Mouse (Mus musculus): ENCODE data around the gene Txk. TPM values are rescaled to one million over a fixed set of nuclear protein-coding genes. Genes with fewer than 3 reads are reported as not detected.

Txk gene
- polyA plus RNA-seq, 1 experiment from 2014 or later = 2.0 TPM

- Histone ChIP-seq H3K4me2 (ENCODE audit: low read depth, low read length) (no peak overlapping the region), H3K4me1 (ENCODE audit: control insufficient read depth, insufficient read depth, low read length) (no peaks in the 10 kb centered on the region), H3K27me3 (ENCODE audit: control insufficient read depth, insufficient read depth, low read length) (no peaks in the 10 kb centered on the region), H3K9ac (ENCODE audit: low read length) (no peak overlapping the region), H3K27ac (ENCODE audit: low read length) (no peak overlapping the region), H3K36me3 (ENCODE audit: control insufficient read depth, insufficient read depth) (no peaks in the 10 kb centered on the region), H3K9me3 (replicated peaks; ENCODE audit: control insufficient read depth, low read length) (no peaks in the 10 kb centered on the region), H3K4me3 (ENCODE audit: low read length) (no peak overlapping the region)
- WGBS = 27% methylated on average over 5 of the region's 5 CpGs
- ATAC-seq (replicated peaks; ENCODE audit: extremely low read depth, insufficient read depth, low FRiP score) = no peak
Observed at GRCm38 (mm10) chr5:72665281-72665680, 87.3 kb downstream of the Txk start.

- WGBS = 48% methylated on average over 3 of the region's 3 CpGs
- no peak for ATAC-seq (replicated peaks; ENCODE audit: extremely low read depth, insufficient read depth, low FRiP score)
- H3K9ac ChIP-seq (ENCODE audit: low read length) = no peak overlapping the region
- no peak overlapping the region for H3K4me3 ChIP-seq (ENCODE audit: low read length)
- H3K27me3 ChIP-seq (ENCODE audit: control insufficient read depth, insufficient read depth, low read length) = no peaks in the 10 kb centered on the region
- H3K36me3 ChIP-seq (ENCODE audit: control insufficient read depth, insufficient read depth) = no peaks in the 10 kb centered on the region
- H3K4me2 ChIP-seq (ENCODE audit: low read depth, low read length) = no peak overlapping the region
- no peaks in the 10 kb centered on the region for H3K4me1 ChIP-seq (ENCODE audit: control insufficient read depth, insufficient read depth, low read length)
- no peak overlapping the region for H3K27ac ChIP-seq (ENCODE audit: low read length)
- no peaks in the 10 kb centered on the region for H3K9me3 ChIP-seq (replicated peaks; ENCODE audit: control insufficient read depth, low read length)
Observed at GRCm38 (mm10) chr5:72664854-72665253, 87.7 kb downstream of the Txk start.

GRCm38 (mm10) chr5:72664126-72664525 lies 88.5 kb downstream of the Txk start:
- H3K27me3 ChIP-seq (ENCODE audit: control insufficient read depth, insufficient read depth, low read length) = no peaks in the 10 kb centered on the region
- no peaks in the 10 kb centered on the region for H3K9me3 ChIP-seq (replicated peaks; ENCODE audit: control insufficient read depth, low read length)
- WGBS = 87% methylated on average over 5 of the region's 5 CpGs
- no peak overlapping the region for H3K9ac ChIP-seq (ENCODE audit: low read length)
- no peak for ATAC-seq (replicated peaks; ENCODE audit: extremely low read depth, insufficient read depth, low FRiP score)
- H3K27ac ChIP-seq (ENCODE audit: low read length) = no peak overlapping the region
- H3K4me1 ChIP-seq (ENCODE audit: control insufficient read depth, insufficient read depth, low read length) = no peaks in the 10 kb centered on the region
- no peak overlapping the region for H3K4me3 ChIP-seq (ENCODE audit: low read length)
- no peaks in the 10 kb centered on the region for H3K36me3 ChIP-seq (ENCODE audit: control insufficient read depth, insufficient read depth)
- H3K4me2 ChIP-seq (ENCODE audit: low read depth, low read length) = no peak overlapping the region

- Histone ChIP-seq H3K27me3 (ENCODE audit: control insufficient read depth, insufficient read depth, low read length) (no peaks in the 10 kb centered on the region), H3K4me2 (ENCODE audit: low read depth, low read length) (no peak overlapping the region), H3K9ac (ENCODE audit: low read length) (no peak overlapping the region), H3K4me3 (ENCODE audit: low read length) (no peak overlapping the region), H3K4me1 (ENCODE audit: control insufficient read depth, insufficient read depth, low read length) (no peaks in the 10 kb centered on the region), H3K36me3 (ENCODE audit: control insufficient read depth, insufficient read depth) (no peaks in the 10 kb centered on the region), H3K27ac (ENCODE audit: low read length) (no peak overlapping the region), H3K9me3 (replicated peaks; ENCODE audit: control insufficient read depth, low read length) (no peaks in the 10 kb centered on the region)
- 54% methylated on average over 6 of the region's 6 CpGs for WGBS
- no peak for ATAC-seq (replicated peaks; ENCODE audit: extremely low read depth, insufficient read depth, low FRiP score)
Observed at GRCm38 (mm10) chr5:72661051-72661781, 91.4 kb downstream of the Txk start.

GRCm38 (mm10) chr5:72658375-72658774 lies 94.2 kb downstream of the Txk start:
- 81% methylated on average over 13 of the region's 13 CpGs for WGBS
- no peaks in the 10 kb centered on the region for H3K36me3 ChIP-seq (ENCODE audit: control insufficient read depth, insufficient read depth)
- no peak overlapping the region for H3K4me3 ChIP-seq (ENCODE audit: low read length)
- no peak for ATAC-seq (replicated peaks; ENCODE audit: extremely low read depth, insufficient read depth, low FRiP score)
- H3K27me3 ChIP-seq (ENCODE audit: control insufficient read depth, insufficient read depth, low read length) = no peaks in the 10 kb centered on the region
- H3K4me1 ChIP-seq (ENCODE audit: control insufficient read depth, insufficient read depth, low read length) = no peaks in the 10 kb centered on the region
- no peak overlapping the region for H3K4me2 ChIP-seq (ENCODE audit: low read depth, low read length)
- no peak overlapping the region for H3K9ac ChIP-seq (ENCODE audit: low read length)
- H3K27ac ChIP-seq (ENCODE audit: low read length) = no peak overlapping the region
- H3K9me3 ChIP-seq (replicated peaks; ENCODE audit: control insufficient read depth, low read length) = no peaks in the 10 kb centered on the region

- H3K9ac ChIP-seq (ENCODE audit: low read length) = no peak overlapping the region
- WGBS = 55% methylated on average over 7 of the region's 7 CpGs
- ATAC-seq (replicated peaks; ENCODE audit: extremely low read depth, insufficient read depth, low FRiP score) = no peak
Observed at GRCm38 (mm10) chr5:72656270-72656791, 96.2 kb downstream of the Txk start.

GRCm38 (mm10) chr5:72653068-72653674 lies 99.4 kb downstream of the Txk start:
- no peak overlapping the region for H3K4me3 ChIP-seq (ENCODE audit: low read length)

More at GRCm38 (mm10) chr5:72656270-72656791, 96.2 kb downstream of the Txk start:
- H3K4me2 ChIP-seq (ENCODE audit: low read depth, low read length) = no peak overlapping the region
- H3K27me3 ChIP-seq (ENCODE audit: control insufficient read depth, insufficient read depth, low read length) = no peaks in the 10 kb centered on the region
- no peaks in the 10 kb centered on the region for H3K9me3 ChIP-seq (replicated peaks; ENCODE audit: control insufficient read depth, low read length)
- no peak overlapping the region for H3K27ac ChIP-seq (ENCODE audit: low read length)
- H3K4me3 ChIP-seq (ENCODE audit: low read length) = no peak overlapping the region
- H3K36me3 ChIP-seq (ENCODE audit: control insufficient read depth, insufficient read depth) = no peaks in the 10 kb centered on the region
- H3K4me1 ChIP-seq (ENCODE audit: control insufficient read depth, insufficient read depth, low read length) = no peaks in the 10 kb centered on the region

GRCm38 (mm10) chr5:72648987-72649735 lies 103.4 kb downstream of the Txk start:
- H3K4me1 ChIP-seq (ENCODE audit: control insufficient read depth, insufficient read depth, low read length) = peaks cover 4% of the 10 kb centered on the region; the same call in 1 of the 2 replicates
- peaks cover 11% of the 10 kb centered on the region for H3K27me3 ChIP-seq (ENCODE audit: control insufficient read depth, insufficient read depth, low read length)
- no peak for ATAC-seq (replicated peaks; ENCODE audit: extremely low read depth, insufficient read depth, low FRiP score)
- H3K27ac ChIP-seq (ENCODE audit: low read length) = no peak overlapping the region
- H3K4me3 ChIP-seq (ENCODE audit: low read length) = no peak overlapping the region
- no peak overlapping the region for H3K4me2 ChIP-seq (ENCODE audit: low read depth, low read length)
- H3K9ac ChIP-seq (ENCODE audit: low read length) = no peak overlapping the region
- H3K36me3 ChIP-seq (ENCODE audit: control insufficient read depth, insufficient read depth) = no peaks in the 10 kb centered on the region
- no peaks in the 10 kb centered on the region for H3K9me3 ChIP-seq (replicated peaks; ENCODE audit: control insufficient read depth, low read length)
- 74% methylated on average over 9 of the region's 9 CpGs for WGBS

More at GRCm38 (mm10) chr5:72653068-72653674, 99.4 kb downstream of the Txk start:
- Histone ChIP-seq H3K9ac (ENCODE audit: low read length) (no peak overlapping the region), H3K27me3 (ENCODE audit: control insufficient read depth, insufficient read depth, low read length) (0 out of 2 replicates have a peak, but pooled peaks cover 2% of the 10 kb centered on the region), H3K27ac (ENCODE audit: low read length) (no peak overlapping the region), H3K4me1 (ENCODE audit: control insufficient read depth, insufficient read depth, low read length) (peaks cover under 1% of the 10 kb centered on the region; the same call in 1 of the 2 replicates), H3K9me3 (replicated peaks; ENCODE audit: control insufficient read depth, low read length) (no peaks in the 10 kb centered on the region), H3K4me2 (ENCODE audit: low read depth, low read length) (no peak overlapping the region), H3K36me3 (ENCODE audit: control insufficient read depth, insufficient read depth) (no peaks in the 10 kb centered on the region)
- ATAC-seq (replicated peaks; ENCODE audit: extremely low read depth, insufficient read depth, low FRiP score) = no peak
- WGBS = 70% methylated on average over 10 of the region's 10 CpGs

Data from heart, embryonic 16.5 days (tissue).